Mouse (Mus musculus): ENCODE measurements around the gene Krtap1-4. TPM values are rescaled to one million over a fixed set of nuclear protein-coding genes. Genes with fewer than 3 reads are reported as not detected.

Gene Krtap1-4
- polyA plus RNA-seq, 1 experiment, result not detected

GRCm38 (mm10) chr11:99556753-99557152 lies 26.7 kb downstream of the Krtap1-4 start, which contains the start of gene Krtap3-2:
Krtap3-2 (minus strand) TSS chr11:99556853.
- no peaks in the 10 kb centered on the region for H3K36me3 ChIP-seq (replicated peaks; ENCODE audit: low read length)
- no peaks in the 10 kb centered on the region for H3K4me1 ChIP-seq
- H3K27me3 ChIP-seq (replicated peaks), result no peaks in the 10 kb centered on the region
- TF ChIP-seq FLI1 (IDR thresholded peaks at IDR 0.05; ENCODE audit: low read length) (no peak), GATA1 (IDR thresholded peaks at IDR 0.05; ENCODE audit: borderline replicate concordance, low read length) (no peak)
- no peak within 1 kb of the TSS for H3K4me3 ChIP-seq (replicated peaks)
- H3K9me3 ChIP-seq, result no peaks in the 10 kb centered on the region

GRCm38 (mm10) chr11:99556195-99556594 lies 27.3 kb downstream of the Krtap1-4 start:
- no peaks in the 10 kb centered on the region for H3K27me3 ChIP-seq (replicated peaks)
- no peak overlapping the region for H3K4me3 ChIP-seq (replicated peaks)
- H3K36me3 ChIP-seq (replicated peaks; ENCODE audit: low read length), result no peaks in the 10 kb centered on the region
- no peaks in the 10 kb centered on the region for H3K9me3 ChIP-seq
- no peak for TF ChIP-seq FLI1 (IDR thresholded peaks at IDR 0.05; ENCODE audit: low read length)
- TF ChIP-seq GATA1 (IDR thresholded peaks at IDR 0.05; ENCODE audit: borderline replicate concordance, low read length), result no peak
- no peaks in the 10 kb centered on the region for H3K4me1 ChIP-seq

DNA sequence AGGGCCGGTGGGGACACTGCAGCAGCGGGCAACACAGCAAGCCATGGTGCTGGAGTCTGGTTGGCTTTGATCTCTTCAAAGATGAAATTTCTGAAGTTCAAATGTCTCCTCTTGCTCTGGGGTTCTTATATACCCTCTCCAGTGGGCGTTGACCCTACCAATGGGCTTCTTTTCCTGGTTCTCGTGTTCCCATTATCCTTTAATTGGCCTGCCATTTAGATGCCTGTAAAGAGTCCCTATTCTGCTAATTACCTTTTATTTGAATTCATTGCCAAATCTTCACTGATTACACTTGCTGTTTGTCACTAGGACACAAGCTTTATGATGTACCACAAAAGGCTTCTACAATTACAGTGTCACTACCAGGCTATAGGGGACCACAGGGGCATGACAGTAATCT lies 32.7 kb downstream of the Krtap1-4 start, which contains the start of gene Krtap3-3:
Gene Krtap3-3 (minus strand): TSS at position 101 of the 400 bp plus-strand sequence.
- Histone ChIP-seq H3K27me3 (replicated peaks) (no peaks in the 10 kb centered on the region), H3K4me1 (no peaks in the 10 kb centered on the region), H3K36me3 (replicated peaks; ENCODE audit: low read length) (no peaks in the 10 kb centered on the region), H3K4me3 (replicated peaks) (no peak within 1 kb of the TSS), H3K9me3 (no peaks in the 10 kb centered on the region)
- no peak for TF ChIP-seq FLI1 (IDR thresholded peaks at IDR 0.05; ENCODE audit: low read length)
- no peak for TF ChIP-seq GATA1 (IDR thresholded peaks at IDR 0.05; ENCODE audit: borderline replicate concordance, low read length)

GRCm38 (mm10) chr11:99547892-99548291 lies 35.6 kb downstream of the Krtap1-4 start:
- Histone ChIP-seq H3K27me3 (replicated peaks) (peaks cover under 1% of the 10 kb centered on the region), H3K4me1 (no peaks in the 10 kb centered on the region), H3K9me3 (no peaks in the 10 kb centered on the region), H3K36me3 (replicated peaks; ENCODE audit: low read length) (no peaks in the 10 kb centered on the region), H3K4me3 (replicated peaks) (no peak overlapping the region)
- TF ChIP-seq GATA1 (IDR thresholded peaks at IDR 0.05; ENCODE audit: borderline replicate concordance, low read length) (no peak), FLI1 (IDR thresholded peaks at IDR 0.05; ENCODE audit: low read length) (no peak)

GRCm38 (mm10) chr11:99539721-99540120 lies 43.7 kb downstream of the Krtap1-4 start:
- no peak for TF ChIP-seq GATA1 (IDR thresholded peaks at IDR 0.05; ENCODE audit: borderline replicate concordance, low read length)
- no peak for TF ChIP-seq FLI1 (IDR thresholded peaks at IDR 0.05; ENCODE audit: low read length)
- Histone ChIP-seq H3K36me3 (replicated peaks; ENCODE audit: low read length) (no peaks in the 10 kb centered on the region), H3K27me3 (replicated peaks) (peaks cover 3% of the 10 kb centered on the region), H3K4me1 (no peaks in the 10 kb centered on the region), H3K9me3 (no peaks in the 10 kb centered on the region), H3K4me3 (replicated peaks) (no peak overlapping the region)

Other genes with a start within 250 kb of the Krtap1-4 start
- not detected in 2 replicates for gene Krt26, start 245.7 kb downstream of the Krtap1-4 start, polyA plus RNA-seq (2012; ENCODE audit: insufficient read depth, low replicate concordance)
- gene Krt27, start 232.6 kb downstream of the Krtap1-4 start, polyA plus RNA-seq (2012; ENCODE audit: insufficient read depth, low replicate concordance), result not detected in 2 replicates
- gene Krt28, start 208.8 kb downstream of the Krtap1-4 start, polyA plus RNA-seq (2012; ENCODE audit: insufficient read depth, low replicate concordance), result not detected in 2 replicates
- gene Krt10, start 194.3 kb downstream of the Krtap1-4 start, polyA plus RNA-seq (2012; ENCODE audit: insufficient read depth, low replicate concordance), result 6.6 TPM in 1 of 2 replicates, not detected in the other
- not detected in 2 replicates for gene Krt12, start 161.4 kb downstream of the Krtap1-4 start, polyA plus RNA-seq (2012; ENCODE audit: insufficient read depth, low replicate concordance)
- not detected in 2 replicates for gene Krt20, start 145.5 kb downstream of the Krtap1-4 start, polyA plus RNA-seq (2012; ENCODE audit: insufficient read depth, low replicate concordance)
- not detected in 2 replicates for gene Krt23, start 90.5 kb downstream of the Krtap1-4 start, polyA plus RNA-seq (2012; ENCODE audit: insufficient read depth, low replicate concordance)
- not detected in 2 replicates for gene Krt39, start 62.3 kb downstream of the Krtap1-4 start, polyA plus RNA-seq (2012; ENCODE audit: insufficient read depth, low replicate concordance)
- not detected in 2 replicates for gene Krt40, start 40.5 kb downstream of the Krtap1-4 start, polyA plus RNA-seq (2012; ENCODE audit: insufficient read depth, low replicate concordance)
- gene Krtap3-3, start 32.8 kb downstream of the Krtap1-4 start, polyA plus RNA-seq (2012; ENCODE audit: insufficient read depth, low replicate concordance), result not detected in 2 replicates
- not detected in 2 replicates for gene Krtap3-2, start 26.8 kb downstream of the Krtap1-4 start, polyA plus RNA-seq (2012; ENCODE audit: insufficient read depth, low replicate concordance)
- gene Gm11939, start 24.2 kb downstream of the Krtap1-4 start, polyA plus RNA-seq (2012; ENCODE audit: insufficient read depth, low replicate concordance), result not detected in 2 replicates
- not detected in 2 replicates for gene Krtap3-1, start 17.0 kb downstream of the Krtap1-4 start, polyA plus RNA-seq (2012; ENCODE audit: insufficient read depth, low replicate concordance)
- not detected in 2 replicates for gene Krtap1-5, start 2.6 kb downstream of the Krtap1-4 start, polyA plus RNA-seq (2012; ENCODE audit: insufficient read depth, low replicate concordance)
- not detected in 2 replicates for gene Krtap1-3, start 7.7 kb upstream of the Krtap1-4 start, polyA plus RNA-seq (2012; ENCODE audit: insufficient read depth, low replicate concordance)
- not detected in 2 replicates for gene Krtap9-3, start 14.5 kb upstream of the Krtap1-4 start, polyA plus RNA-seq (2012; ENCODE audit: insufficient read depth, low replicate concordance)
- gene Gm11938, start 19.7 kb upstream of the Krtap1-4 start, polyA plus RNA-seq (2012; ENCODE audit: insufficient read depth, low replicate concordance), result not detected in 2 replicates
- not detected in 2 replicates for gene Gm11937, start 26.5 kb upstream of the Krtap1-4 start, polyA plus RNA-seq (2012; ENCODE audit: insufficient read depth, low replicate concordance)
- gene Krtap2-4, start 31.2 kb upstream of the Krtap1-4 start, polyA plus RNA-seq (2012; ENCODE audit: insufficient read depth, low replicate concordance), result not detected in 2 replicates
- not detected in 2 replicates for gene Gm11562, start 36.8 kb upstream of the Krtap1-4 start, polyA plus RNA-seq (2012; ENCODE audit: insufficient read depth, low replicate concordance)
- gene Krtap4-1, start 44.6 kb upstream of the Krtap1-4 start, polyA plus RNA-seq (2012; ENCODE audit: insufficient read depth, low replicate concordance), result not detected in 2 replicates
- gene Krtap4-2, start 51.4 kb upstream of the Krtap1-4 start, polyA plus RNA-seq (2012; ENCODE audit: insufficient read depth, low replicate concordance), result not detected in 2 replicates
- gene Krtap4-7, start 60.4 kb upstream of the Krtap1-4 start, polyA plus RNA-seq (2012; ENCODE audit: insufficient read depth, low replicate concordance), result not detected in 2 replicates
- gene Gm11555, start 66.6 kb upstream of the Krtap1-4 start, polyA plus RNA-seq (2012; ENCODE audit: insufficient read depth, low replicate concordance), result not detected in 2 replicates
- gene Gm11563, start 75.3 kb upstream of the Krtap1-4 start, polyA plus RNA-seq (2012; ENCODE audit: insufficient read depth, low replicate concordance), result not detected in 2 replicates
- gene Krtap4-6, start 82.3 kb upstream of the Krtap1-4 start, polyA plus RNA-seq (2012; ENCODE audit: insufficient read depth, low replicate concordance), result not detected in 2 replicates
- not detected in 2 replicates for gene Gm14190, start 107.1 kb upstream of the Krtap1-4 start, polyA plus RNA-seq (2012; ENCODE audit: insufficient read depth, low replicate concordance)
- gene Gm14180, start 150.6 kb upstream of the Krtap1-4 start, polyA plus RNA-seq (2012; ENCODE audit: insufficient read depth, low replicate concordance), result not detected in 2 replicates
- not detected in 2 replicates for gene Gm11595, start 189.3 kb upstream of the Krtap1-4 start, polyA plus RNA-seq (2012; ENCODE audit: insufficient read depth, low replicate concordance)
- not detected in 2 replicates for gene Krtap4-8, start 197.1 kb upstream of the Krtap1-4 start, polyA plus RNA-seq (2012; ENCODE audit: insufficient read depth, low replicate concordance)
- gene Krtap4-9, start 201.5 kb upstream of the Krtap1-4 start, polyA plus RNA-seq (2012; ENCODE audit: insufficient read depth, low replicate concordance), result not detected in 2 replicates
- not detected in 2 replicates for gene Gm11596, start 209.8 kb upstream of the Krtap1-4 start, polyA plus RNA-seq (2012; ENCODE audit: insufficient read depth, low replicate concordance)
- gene Gm11569, start 215.3 kb upstream of the Krtap1-4 start, polyA plus RNA-seq (2012; ENCODE audit: insufficient read depth, low replicate concordance), result not detected in 2 replicates
- gene Gm11554, start 220.8 kb upstream of the Krtap1-4 start, polyA plus RNA-seq (2012; ENCODE audit: insufficient read depth, low replicate concordance), result not detected in 2 replicates
- not detected in 2 replicates for gene Krtap4-13, start 226.2 kb upstream of the Krtap1-4 start, polyA plus RNA-seq (2012; ENCODE audit: insufficient read depth, low replicate concordance)
- not detected in 2 replicates for gene Gm11564, start 232.0 kb upstream of the Krtap1-4 start, polyA plus RNA-seq (2012; ENCODE audit: insufficient read depth, low replicate concordance)

Measured in megakaryocyte, embryonic 14.5 days (primary cell).